Mouse (Mus musculus) heart, embryonic 13.5 days (tissue): ENCODE measurements around the gene Serpinb9b. TPM values are rescaled to one million over a fixed set of nuclear protein-coding genes. Genes with fewer than 3 reads are reported as not detected.

Experiments
- ATAC-seq: fragments of 200-750 bp; cut with Nextera tagmentation; 2 replicates; pipeline ENCODE4 v1.8.0; 2017; ENCODE audit warnings: moderate TSS enrichment; ENCODE audit not compliant: insufficient number of reproducible peaks, low FRiP score, low TSS enrichment; ENCODE audit errors: extremely low read depth
- H3K27ac ChIP-seq: fragments of 300-500 bp; sonication (generic); replicated peaks from 2 replicates; pipeline ENCODE4 v1.5.1; 2015; ENCODE audit warnings: moderate library complexity, mild to moderate bottlenecking, inconsistent platforms
- H3K27me3 ChIP-seq: fragments of 300-500 bp; sonication (generic); replicated peaks from 2 replicates; pipeline ENCODE4 v1.6.1; 2015; ENCODE audit warnings: mild to moderate bottlenecking, inconsistent platforms
- H3K36me3 ChIP-seq: fragments of 300-500 bp; sonication (generic); 2 replicates; pipeline ENCODE4 v1.6.1; 2015; ENCODE audit warnings: mild to moderate bottlenecking, inconsistent platforms
- H3K4me1 ChIP-seq: fragments of 300-500 bp; sonication (generic); 2 replicates; pipeline ENCODE4 v1.6.1; 2015; ENCODE audit warnings: inconsistent platforms
- H3K4me2 ChIP-seq: fragments of 300-500 bp; sonication (generic); 2 replicates; pipeline ENCODE4 v1.6.1; 2015; ENCODE audit warnings: inconsistent platforms, mild to moderate bottlenecking, moderate library complexity
- H3K4me3 ChIP-seq: fragments of 300-500 bp; sonication (generic); 2 replicates; pipeline ENCODE4 v1.5.1; 2015; ENCODE audit warnings: moderate library complexity, mild to moderate bottlenecking, inconsistent platforms
- H3K9ac ChIP-seq: fragments of 300-500 bp; sonication (generic); 2 replicates; pipeline ENCODE4 v1.6.1; 2015; ENCODE audit warnings: inconsistent platforms, mild to moderate bottlenecking, moderate library complexity
- H3K9me3 ChIP-seq: fragments of 300-500 bp; sonication (generic); 2 replicates; pipeline ENCODE4 v1.6.1; 2016; ENCODE audit warnings: inconsistent platforms
- WGBS: fragments of 180-500 bp; shearing (Covaris S2); methylation state at CpG from one replicate; pipeline ENCODE4 v1.1.7; 2015; ENCODE audit warnings: mixed read lengths; 5-methylcytosine and 5-hydroxymethylcytosine counted together
- polyA plus RNA-seq: library from polyadenylated mRNA; unstranded; fragments of >200 nt; fragmentation: Nextera tagmentation; extraction: Ambion mirVana; gene quantifications from 2 replicates; pipeline ENCODE4 v1.2.1, GENCODE M21; 2015

Gene Serpinb9b
- 0.65 and 0.78 TPM in 2 replicates for polyA plus RNA-seq

DNA sequence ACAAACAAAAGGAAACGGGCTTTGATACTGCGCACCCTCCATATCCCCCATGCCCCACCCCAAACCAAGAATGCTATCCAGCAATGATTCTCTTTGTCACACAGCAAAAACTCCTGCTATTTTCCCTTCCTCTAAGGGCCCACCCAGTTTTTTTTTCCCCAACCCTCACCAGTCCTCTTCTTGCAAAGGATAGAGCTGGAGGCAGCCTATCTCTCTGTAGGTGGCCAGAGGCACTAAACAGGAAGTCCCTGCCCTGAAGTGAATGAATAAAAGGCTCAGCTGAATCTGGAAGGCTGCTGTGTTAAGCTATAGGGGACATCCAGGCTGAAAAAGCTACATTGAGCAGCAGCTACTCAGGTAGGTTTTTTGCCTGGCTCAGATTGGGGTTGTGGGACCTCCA, at the start of gene Serpinb9b:
Serpinb9b (plus strand) TSS at position 173 of the 400 bp plus-strand sequence.
- H3K27me3 ChIP-seq, result no peaks in the 10 kb centered on the region
- no peak for ATAC-seq
- no peaks in the 10 kb centered on the region for H3K36me3 ChIP-seq
- H3K4me1 ChIP-seq, result peaks cover 27% of the 10 kb centered on the region
- H3K9ac ChIP-seq, result no peak within 1 kb of the TSS
- H3K4me3 ChIP-seq, result no peak within 1 kb of the TSS
- no peaks in the 10 kb centered on the region for H3K9me3 ChIP-seq
- no peak within 1 kb of the TSS for H3K4me2 ChIP-seq
- 77% methylated on average over 2 of the region's 2 CpGs for WGBS
- H3K27ac ChIP-seq, result no peak within 1 kb of the TSS

DNA sequence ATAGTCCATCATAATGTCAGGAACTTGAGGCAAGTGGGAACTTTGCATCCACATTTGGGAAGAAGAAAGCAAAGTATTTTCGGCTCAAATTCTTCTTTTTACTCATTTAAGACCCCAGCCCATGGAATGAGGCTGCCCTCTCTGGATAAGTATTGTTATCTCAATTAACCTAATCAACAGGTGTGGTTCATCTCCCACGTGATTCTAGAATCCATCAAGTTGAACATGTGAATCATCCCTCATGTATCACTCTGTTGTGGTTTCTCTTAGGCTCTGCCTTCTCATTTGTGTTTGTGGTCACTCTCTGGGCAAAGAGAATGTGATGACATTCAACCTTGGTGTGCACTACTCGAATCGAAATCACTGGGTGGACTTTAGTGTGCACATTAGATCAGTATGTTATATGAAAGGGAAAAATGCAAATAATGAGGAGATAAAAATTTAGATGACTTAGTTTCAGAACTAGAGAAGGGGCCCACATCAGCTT, 44.6 kb upstream of the Serpinb9b start:
- no peak overlapping the region for H3K4me3 ChIP-seq
- H3K27ac ChIP-seq, result no peak overlapping the region
- H3K4me2 ChIP-seq, result no peak overlapping the region
- no peak for ATAC-seq
- no peaks in the 10 kb centered on the region for H3K9me3 ChIP-seq
- H3K4me1 ChIP-seq, result no peaks in the 10 kb centered on the region
- WGBS, result 73% methylated on average over 4 of the region's 4 CpGs
- H3K27me3 ChIP-seq, result no peaks in the 10 kb centered on the region
- H3K36me3 ChIP-seq, result peaks cover 12% of the 10 kb centered on the region
- H3K9ac ChIP-seq, result no peak overlapping the region

DNA sequence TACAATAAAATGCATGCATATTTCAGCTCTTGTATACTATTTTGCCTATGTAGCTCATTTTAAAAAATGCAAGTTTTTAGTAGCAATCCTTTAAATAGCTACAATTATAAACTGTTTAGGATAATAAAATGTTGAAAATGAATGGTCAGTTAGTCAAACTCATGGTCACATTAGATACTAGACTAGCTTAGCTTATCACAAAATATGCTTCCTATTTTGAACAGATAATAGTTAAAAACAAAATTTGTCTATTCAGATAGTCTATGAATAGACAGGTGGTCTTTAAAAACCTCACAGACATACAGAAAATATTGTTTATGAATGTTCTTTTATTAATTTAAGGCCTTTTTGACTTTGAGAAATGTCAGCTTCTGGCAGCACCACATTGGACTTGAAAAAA, 41.0 kb upstream of the Serpinb9b start:
- ATAC-seq, result no peak
- no peaks in the 10 kb centered on the region for H3K9me3 ChIP-seq
- no peak overlapping the region for H3K4me2 ChIP-seq
- H3K9ac ChIP-seq, result no peak overlapping the region
- H3K4me1 ChIP-seq, result no peaks in the 10 kb centered on the region
- H3K27ac ChIP-seq, result no peak overlapping the region
- H3K27me3 ChIP-seq, result no peaks in the 10 kb centered on the region
- H3K36me3 ChIP-seq, result no peaks in the 10 kb centered on the region
- H3K4me3 ChIP-seq, result no peak overlapping the region

DNA sequence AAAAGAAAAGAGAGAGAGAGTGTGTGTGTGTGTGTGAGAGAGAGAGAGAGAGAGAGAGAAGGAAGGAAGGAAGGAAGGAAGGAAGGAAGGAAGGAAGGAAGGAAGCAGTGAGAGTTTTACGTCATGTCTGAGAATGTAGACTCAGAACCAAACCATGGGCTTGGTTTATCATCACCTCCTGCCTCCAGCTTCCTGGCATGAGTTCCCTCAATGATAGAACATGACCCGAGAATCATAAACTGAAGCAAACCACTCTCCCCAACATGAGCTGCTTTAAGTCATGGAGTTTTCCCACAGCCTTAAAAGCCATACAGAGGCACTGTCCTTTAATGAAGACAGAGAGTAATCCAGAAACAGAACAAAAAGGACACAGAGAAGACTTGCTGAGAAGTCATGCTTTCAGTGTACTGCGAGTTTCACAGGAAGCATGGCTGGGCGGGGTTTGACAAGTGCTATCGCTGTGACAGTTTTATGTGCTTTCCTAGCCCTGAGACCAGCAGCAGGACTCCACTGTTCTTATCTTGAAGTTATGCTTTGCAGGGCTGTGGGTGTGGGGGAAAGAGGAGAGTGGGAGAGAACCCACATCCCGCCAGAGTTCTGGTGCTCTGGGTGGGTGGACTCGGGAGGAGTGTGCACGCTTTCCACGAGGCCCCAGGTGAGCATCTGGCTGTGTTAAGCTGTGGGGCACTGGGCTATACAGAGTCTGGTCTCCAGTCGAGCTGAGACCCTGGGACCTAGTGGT, 33.9 kb upstream of the Serpinb9b start:
- peak overlapping the region; percentile 57 for H3K27ac ChIP-seq
- 0 out of 2 replicates have a peak, but pooled peaks have one; percentile 31 for ATAC-seq
- no peaks in the 10 kb centered on the region for H3K36me3 ChIP-seq
- 45% methylated on average over 10 of the region's 10 CpGs for WGBS
- peaks cover 15% of the 10 kb centered on the region for H3K4me1 ChIP-seq
- no peak overlapping the region for H3K4me3 ChIP-seq
- H3K9me3 ChIP-seq, result no peaks in the 10 kb centered on the region
- no peak overlapping the region for H3K9ac ChIP-seq
- H3K4me2 ChIP-seq, result peak overlapping the region; percentile 26; the same call in 1 of the 2 replicates
- no peaks in the 10 kb centered on the region for H3K27me3 ChIP-seq

GRCm38 (mm10) chr13:32993894-32994242, 33.3 kb upstream of the Serpinb9b start:
- H3K4me3 ChIP-seq, result no peak overlapping the region
- no peak overlapping the region for H3K9ac ChIP-seq
- H3K4me1 ChIP-seq, result peaks cover 15% of the 10 kb centered on the region
- H3K9me3 ChIP-seq, result no peaks in the 10 kb centered on the region
- no peaks in the 10 kb centered on the region for H3K36me3 ChIP-seq
- WGBS, result 69% methylated on average over 2 of the region's 2 CpGs
- H3K27ac ChIP-seq, result no peak overlapping the region; the same call in 1 of the 2 replicates
- no peaks in the 10 kb centered on the region for H3K27me3 ChIP-seq
- ATAC-seq, result no peak
- H3K4me2 ChIP-seq, result peak overlapping the region; percentile 26; the same call in 1 of the 2 replicates

- no peak overlapping the region for H3K9ac ChIP-seq
- 77% methylated on average over 4 of the region's 4 CpGs for WGBS
- H3K36me3 ChIP-seq, result no peaks in the 10 kb centered on the region
- H3K27me3 ChIP-seq, result no peaks in the 10 kb centered on the region
- peaks cover 15% of the 10 kb centered on the region for H3K4me1 ChIP-seq
- no peak overlapping the region for H3K4me3 ChIP-seq
- ATAC-seq, result no peak
- no peak overlapping the region for H3K4me2 ChIP-seq
- no peak overlapping the region for H3K27ac ChIP-seq
- H3K9me3 ChIP-seq, result no peaks in the 10 kb centered on the region
Observed at GRCm38 (mm10) chr13:32995051-32995450, 32.2 kb upstream of the Serpinb9b start.

GRCm38 (mm10) chr13:33001341-33001740, 25.9 kb upstream of the Serpinb9b start:
- no peak overlapping the region for H3K4me2 ChIP-seq
- H3K4me1 ChIP-seq, result peaks cover 26% of the 10 kb centered on the region
- no peak for ATAC-seq
- H3K9ac ChIP-seq, result no peak overlapping the region
- H3K9me3 ChIP-seq, result no peaks in the 10 kb centered on the region
- H3K27me3 ChIP-seq, result no peaks in the 10 kb centered on the region
- WGBS, result 87% methylated on average over 5 of the region's 5 CpGs
- H3K4me3 ChIP-seq, result no peak overlapping the region
- H3K27ac ChIP-seq, result no peak overlapping the region
- H3K36me3 ChIP-seq, result no peaks in the 10 kb centered on the region

GRCm38 (mm10) chr13:33002950-33003349, 24.3 kb upstream of the Serpinb9b start, which contains the start of gene Serpinb9:
Serpinb9 (plus strand) TSS chr13:33003250.
- peak within 1 kb of the TSS; percentile 92 for H3K27ac ChIP-seq
- peaks cover 2% of the 10 kb centered on the region; the same call in 1 of the 2 replicates for H3K36me3 ChIP-seq
- 88% methylated on average over 3 of the region's 3 CpGs for WGBS
- H3K9me3 ChIP-seq, result no peaks in the 10 kb centered on the region
- H3K9ac ChIP-seq, result peak within 1 kb of the TSS; percentile 83
- H3K4me3 ChIP-seq, result peak within 1 kb of the TSS; percentile 49
- H3K27me3 ChIP-seq, result no peaks in the 10 kb centered on the region
- H3K4me2 ChIP-seq, result peak within 1 kb of the TSS; percentile 76
- ATAC-seq, result no peak
- peaks cover 26% of the 10 kb centered on the region for H3K4me1 ChIP-seq

DNA sequence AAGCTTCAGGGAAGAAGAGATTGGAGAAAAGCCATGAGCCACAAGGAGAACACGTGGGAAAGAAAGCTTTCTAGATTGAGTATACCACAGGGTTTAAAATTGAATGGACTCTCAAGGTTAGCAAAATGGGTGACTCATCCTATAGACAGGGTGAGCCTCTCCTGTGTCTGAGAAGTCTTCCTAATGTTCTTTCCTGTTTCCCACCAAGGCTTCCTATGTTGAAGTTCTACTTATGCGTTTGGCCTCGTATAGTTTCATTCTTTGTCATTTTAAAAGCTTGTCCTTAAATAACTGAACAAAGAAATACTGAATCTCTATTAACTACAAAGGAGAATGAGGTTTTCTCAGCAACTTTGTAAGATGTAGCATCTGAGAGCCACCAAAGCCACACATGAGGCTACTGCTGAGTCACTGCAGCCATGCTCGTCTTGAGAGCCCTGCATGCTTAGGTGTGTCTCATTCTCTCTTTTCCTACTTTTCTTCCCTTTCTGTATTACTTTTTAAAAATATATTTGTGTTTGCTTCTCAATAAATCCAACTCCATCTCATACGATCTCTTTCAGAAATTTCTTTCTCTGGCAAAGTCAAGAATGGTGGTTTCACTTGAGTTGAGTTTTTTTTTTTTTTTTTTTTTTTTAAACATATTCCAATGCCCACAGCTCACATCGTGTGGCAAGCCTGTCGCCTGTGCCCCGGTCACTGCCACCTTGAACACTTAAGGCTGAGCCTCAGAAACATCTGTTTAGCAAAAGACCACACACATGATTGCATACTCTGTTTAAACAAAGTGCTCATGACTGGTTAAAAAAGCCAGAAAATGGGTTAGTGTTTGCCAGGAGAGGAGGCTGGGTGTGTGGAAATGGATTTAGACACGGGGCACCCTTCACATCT, 23.4 kb upstream of the Serpinb9b start:
- no peak for ATAC-seq
- Histone ChIP-seq H3K9ac (peak overlapping the region; percentile 83), H3K36me3 (peaks cover 9% of the 10 kb centered on the region), H3K27ac (peak overlapping the region; percentile 92), H3K4me3 (peak overlapping the region; percentile 49), H3K27me3 (no peaks in the 10 kb centered on the region), H3K4me1 (peaks cover 26% of the 10 kb centered on the region), H3K9me3 (no peaks in the 10 kb centered on the region), H3K4me2 (peak overlapping the region; percentile 76)
- WGBS, result 54% methylated on average over 9 of the region's 9 CpGs

DNA sequence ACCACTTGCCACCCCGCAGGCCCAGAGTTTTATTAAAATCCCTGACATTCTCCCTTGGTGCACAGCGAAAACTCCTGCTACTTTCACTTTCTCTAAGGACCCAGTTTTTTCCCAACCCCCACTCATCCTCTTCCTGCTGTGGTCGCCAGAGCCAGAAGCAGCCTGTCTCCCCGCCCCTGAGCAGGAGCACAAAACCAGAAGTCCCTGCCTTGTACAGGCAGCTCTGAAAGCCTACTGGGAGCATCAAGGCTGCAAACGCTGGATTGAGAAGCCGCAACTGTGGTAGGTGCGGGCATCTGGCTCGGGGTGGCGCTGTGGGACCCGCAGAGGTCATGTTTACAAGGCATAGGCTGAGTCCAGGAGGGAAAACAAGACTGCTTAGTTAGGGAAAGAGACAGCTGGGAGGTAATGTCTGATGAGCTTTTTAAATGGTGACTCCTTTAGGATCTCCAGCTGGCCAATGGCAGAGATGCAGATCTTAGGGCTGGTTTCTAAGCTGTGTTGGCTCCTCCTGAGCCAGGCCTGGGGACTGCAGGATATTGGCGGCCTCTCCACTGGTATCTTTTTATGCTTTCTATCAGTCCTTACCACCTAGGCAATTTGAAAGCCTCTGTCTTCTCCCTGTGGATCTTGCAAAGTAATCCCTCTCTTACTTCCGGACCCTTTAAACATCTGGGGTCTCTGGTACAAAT, 22.7 kb upstream of the Serpinb9b start:
- Histone ChIP-seq H3K4me1 (peaks cover 26% of the 10 kb centered on the region), H3K9me3 (no peaks in the 10 kb centered on the region), H3K27me3 (no peaks in the 10 kb centered on the region), H3K4me3 (peak overlapping the region; percentile 49), H3K27ac (peak overlapping the region; percentile 92), H3K9ac (peak overlapping the region; percentile 83), H3K4me2 (peak overlapping the region; percentile 76), H3K36me3 (peaks cover 16% of the 10 kb centered on the region)
- peak; percentile 78 for ATAC-seq
- WGBS, result 13% methylated on average over 12 of the region's 12 CpGs
